1 mouse cellular context compared by ENCODE assay signal in the genomic region with DNA sequence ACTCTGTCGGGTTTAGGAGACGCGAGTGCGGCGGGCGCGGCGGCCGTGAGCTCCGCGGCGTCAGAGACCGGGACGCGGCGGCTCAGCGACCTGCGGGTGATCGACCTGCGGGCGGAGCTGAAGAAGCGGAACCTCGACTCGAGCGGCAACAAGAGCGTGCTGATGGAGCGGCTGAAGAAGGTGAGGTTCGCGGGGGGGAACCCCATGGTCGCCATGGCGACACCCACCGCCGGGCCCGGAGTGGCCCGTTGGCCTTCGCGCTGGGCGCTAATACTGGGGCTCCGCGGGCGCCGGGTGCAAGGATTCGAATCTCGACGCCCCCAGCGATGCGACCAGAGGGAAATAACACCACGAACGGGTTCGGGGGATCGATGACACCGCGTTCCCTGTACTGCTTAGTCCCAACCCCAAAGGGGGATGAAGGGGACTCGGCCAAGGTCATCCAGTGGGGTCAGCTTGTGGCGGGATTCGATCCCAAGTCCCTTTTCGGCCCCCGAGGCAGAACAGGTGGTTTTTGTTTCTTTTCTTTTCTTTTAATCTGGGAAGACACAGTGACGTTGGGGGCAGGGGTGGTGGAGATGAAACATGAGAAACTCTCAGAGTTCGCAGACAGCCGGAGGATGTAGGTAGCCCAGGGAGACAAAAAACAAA.
TF ChIP-seq lines count a peak whose summit lies in the region.

No protein-coding gene starts in this region.

TF ChIP-seq in myocyte, 11 proteins besides CTCF, POLR2A, EP300 and RAD21 (continued from another document):
- TF ChIP-seq MYOG (IDR thresholded peaks at IDR 0.05; ENCODE audit: control insufficient read depth in 1 of 3, insufficient read depth in 1 of 3, insufficient read length in 2 of 3, low read depth in 2 of 3) (no peak), POLR2AphosphoS2 (IDR thresholded peaks at IDR 0.05; ENCODE audit: insufficient read length, low read depth) (no peak), CEBPB (IDR thresholded peaks at IDR 0.05; ENCODE audit: insufficient read depth, poor library complexity, severe bottlenecking) (no peak), USF1 (IDR thresholded peaks at IDR 0.05; ENCODE audit: low read depth) (no peak), E2F4 (IDR thresholded peaks at IDR 0.05; ENCODE audit: insufficient read depth) (no peak), REST (IDR thresholded peaks at IDR 0.05; ENCODE audit: insufficient read depth, insufficient read length) (no peak), SRF (IDR thresholded peaks at IDR 0.05; ENCODE audit: control insufficient read depth, insufficient read length, low read depth) (no peak)
